Mouse (Mus musculus): ENCODE results near the gene Hoxd3.

DNA sequence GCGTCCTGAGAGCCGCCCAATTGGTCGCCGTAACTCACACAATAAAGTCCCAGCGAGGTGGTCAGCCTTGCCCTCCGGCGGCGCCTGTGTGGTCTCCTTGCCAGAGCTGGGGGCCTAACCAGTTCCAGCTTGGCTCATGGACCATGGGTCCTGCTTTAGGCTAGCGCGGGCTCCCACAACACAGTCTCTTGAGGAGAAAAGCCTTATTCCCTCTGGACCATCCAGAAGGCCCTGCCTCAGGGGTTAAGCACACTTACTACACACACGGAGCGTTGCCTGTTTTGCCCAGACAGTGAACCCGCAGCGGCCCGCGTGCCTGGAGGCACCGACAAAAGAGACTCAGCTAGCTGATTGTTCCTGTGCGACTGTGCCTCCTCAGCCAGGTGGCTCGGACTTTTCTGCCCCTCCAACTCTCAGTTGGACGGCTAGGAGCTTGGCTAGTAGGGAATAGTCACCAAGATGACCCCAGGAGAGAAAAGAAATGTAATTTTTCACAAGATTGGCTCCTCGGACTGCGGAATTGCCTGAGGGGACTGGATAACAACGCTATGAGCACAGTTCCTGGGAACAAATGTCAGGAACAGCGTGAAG is 37.8 kb upstream of the Hoxd3 start:
- TF ChIP-seq CTCF (IDR thresholded peaks at IDR 0.05; ENCODE audit: low read depth) (no peak), EP300 (optimal IDR thresholded peaks at IDR 0.05) (no peak)

Data from stomach, postnatal 0 days (tissue).